Mouse (Mus musculus) spleen, adult 2 months (tissue): ENCODE results near the gene Klf15.

ENCODE experiments used
- CTCF ChIP-seq: fragments of 200-500 bp; IDR thresholded peaks from 2 replicates; pipeline ENCODE4 v1.5.1; 2011; ENCODE audit warnings: mild to moderate bottlenecking, inconsistent platforms; ENCODE audit not compliant: insufficient read depth, insufficient read length, insufficient replicate concordance; ENCODE audit errors: extremely low read depth
- POLR2A ChIP-seq: fragments of 200-500 bp; IDR thresholded peaks from 2 replicates; pipeline ENCODE4 v1.6.1; 2011; ENCODE audit warnings: low read depth, low read length, inconsistent platforms

- TF ChIP-seq CTCF (no peak), POLR2A (no peak)
Measured at GRCm38 (mm10) chr6:90495282-90495912, 33.0 kb downstream of the Klf15 start.
